Mouse (Mus musculus) C2C12 (cell line): Measurements from ENCODE around the gene Usp6nl. TPM values are rescaled to one million over a fixed set of nuclear protein-coding genes. Genes with fewer than 3 reads are reported as not detected.

Experiments used
- H3K27me3 ChIP-seq: one replicate; pipeline ENCODE4 v1.6.1; 2011; ENCODE audit not compliant: control insufficient read depth, insufficient read depth, insufficient read length
- H3K36me3 ChIP-seq: one replicate; pipeline ENCODE4 v1.6.1; 2011; ENCODE audit not compliant: control insufficient read depth, insufficient read depth
- H3K4me3 ChIP-seq: one replicate; pipeline ENCODE4 v1.5.1; 2011; ENCODE audit warnings: mild to moderate bottlenecking, control low read depth; ENCODE audit not compliant: poor library complexity, insufficient read depth, severe bottlenecking
- H3K79me2 ChIP-seq: one replicate; pipeline ENCODE4 v1.6.1; 2011; ENCODE audit not compliant: control insufficient read depth, insufficient read depth
- H3K79me3 ChIP-seq: one replicate; pipeline ENCODE4 v1.6.1; 2011; ENCODE audit warnings: low read depth, control low read depth
- H3ac ChIP-seq: one replicate; pipeline ENCODE3; 2011; ENCODE audit warnings: low read depth; ENCODE audit not compliant: control insufficient read depth, insufficient read length
- CEBPB ChIP-seq: IDR thresholded peaks from one replicate; pipeline ENCODE4 v1.6.1; 2011; ENCODE audit warnings: low read depth, mild to moderate bottlenecking, control low read depth, moderate library complexity
- CTCF ChIP-seq: IDR thresholded peaks from one replicate; pipeline ENCODE4 v1.5.1; 2011; ENCODE audit not compliant: control insufficient read depth, insufficient read depth, insufficient read length
- FOSL1 ChIP-seq: IDR thresholded peaks from one replicate; pipeline ENCODE4 v1.8.0; 2011; ENCODE audit warnings: mild to moderate bottlenecking, low read length; ENCODE audit not compliant: poor library complexity, insufficient read depth, severe bottlenecking
- MAX ChIP-seq: IDR thresholded peaks from one replicate; pipeline ENCODE4 v1.6.1; 2011; ENCODE audit warnings: mild to moderate bottlenecking, control low read depth
- MYOD1 ChIP-seq: IDR thresholded peaks from one replicate; pipeline ENCODE4 v1.6.1; 2011; ENCODE audit warnings: low read depth; ENCODE audit not compliant: control insufficient read depth, insufficient read length
- MYOG ChIP-seq: IDR thresholded peaks from one replicate; pipeline ENCODE4 v1.6.1; 2011; ENCODE audit not compliant: control insufficient read depth, insufficient read length; ENCODE audit errors: extremely low read depth
- USF1 ChIP-seq: IDR thresholded peaks from one replicate; pipeline ENCODE4 v1.6.1; 2011; ENCODE audit warnings: low read depth, mild to moderate bottlenecking, control low read depth, moderate library complexity
- polyA plus RNA-seq: library from polyadenylated mRNA; unstranded; fragments of >200 nt; fragmentation: generic; extraction: Trizol; gene quantifications from one replicate; pipeline ENCODE4 v1.2.1, GENCODE M21; 2012; ENCODE audit warnings: missing spikeins

The Usp6nl gene
- polyA plus RNA-seq, 1 experiment = 6.1 TPM

- Histone ChIP-seq H3K79me3 (peaks cover 23% of the 10 kb centered on the region), H3K79me2 (peaks cover 44% of the 10 kb centered on the region), H3K36me3 (peaks cover 11% of the 10 kb centered on the region), H3K27me3 (no peaks in the 10 kb centered on the region), H3K4me3 (no peak overlapping the region), H3ac (no peak overlapping the region)
- no peak for TF ChIP-seq CEBPB
- no peak for TF ChIP-seq USF1
- no peak for TF ChIP-seq CTCF
- TF ChIP-seq MYOD1 = no peak
- TF ChIP-seq FOSL1 = no peak
- no peak for TF ChIP-seq MAX
- no peak for TF ChIP-seq MYOG
These were observed 68.8 kb downstream of the Usp6nl start for GRCm38 (mm10) chr2:6391261-6391660.

- no peak for TF ChIP-seq USF1
- TF ChIP-seq CTCF = no peak
- TF ChIP-seq FOSL1 = no peak
- no peak for TF ChIP-seq MYOG
- TF ChIP-seq MAX = no peak
- no peak for TF ChIP-seq MYOD1
- no peak for TF ChIP-seq CEBPB
- Histone ChIP-seq H3K79me2 (peaks cover 39% of the 10 kb centered on the region), H3K36me3 (peaks cover 11% of the 10 kb centered on the region), H3ac (no peak overlapping the region), H3K4me3 (no peak overlapping the region), H3K27me3 (no peaks in the 10 kb centered on the region), H3K79me3 (peaks cover 21% of the 10 kb centered on the region)
These were observed 69.5 kb downstream of the Usp6nl start for GRCm38 (mm10) chr2:6391940-6392339.

- TF ChIP-seq FOSL1 (no peak), CTCF (no peak), USF1 (no peak), MAX (no peak), CEBPB (no peak)
- peaks cover 5% of the 10 kb centered on the region for H3K79me2 ChIP-seq
- no peak overlapping the region for H3ac ChIP-seq
- no peaks in the 10 kb centered on the region for H3K27me3 ChIP-seq
- peaks cover 23% of the 10 kb centered on the region for H3K36me3 ChIP-seq
- H3K4me3 ChIP-seq = no peak overlapping the region
- H3K79me3 ChIP-seq = no peaks in the 10 kb centered on the region
These were observed 73.6 kb downstream of the Usp6nl start for GRCm38 (mm10) chr2:6395851-6396625.

- H3K36me3 ChIP-seq = peaks cover 23% of the 10 kb centered on the region
- H3ac ChIP-seq = no peak overlapping the region
- TF ChIP-seq CTCF (no peak), MAX (no peak), FOSL1 (no peak), USF1 (no peak), MYOG (no peak), MYOD1 (no peak), CEBPB (no peak)
- no peaks in the 10 kb centered on the region for H3K27me3 ChIP-seq
- H3K79me2 ChIP-seq = peaks cover 5% of the 10 kb centered on the region
- no peak overlapping the region for H3K4me3 ChIP-seq
- H3K79me3 ChIP-seq = no peaks in the 10 kb centered on the region
These were observed 74.2 kb downstream of the Usp6nl start for GRCm38 (mm10) chr2:6396626-6397146.

- Histone ChIP-seq H3ac (no peak overlapping the region), H3K27me3 (no peaks in the 10 kb centered on the region)
These were observed 74.7 kb downstream of the Usp6nl start for GRCm38 (mm10) chr2:6397166-6397565.

More at GRCm38 (mm10) chr2:6397166-6397565, 74.7 kb downstream of the Usp6nl start:
- Histone ChIP-seq H3K79me3 (no peaks in the 10 kb centered on the region), H3K36me3 (peaks cover 23% of the 10 kb centered on the region), H3K4me3 (no peak overlapping the region), H3K79me2 (peaks cover 5% of the 10 kb centered on the region)
- TF ChIP-seq MYOD1 (no peak), CTCF (no peak), MYOG (no peak), CEBPB (no peak), USF1 (no peak), MAX (no peak), FOSL1 (no peak)
